Mouse (Mus musculus) liver, embryonic 12.5 days (tissue): Measurements from ENCODE around the gene Mroh3. TPM values are rescaled to one million over a fixed set of nuclear protein-coding genes. Genes with fewer than 3 reads are reported as not detected.

Experiments
- ATAC-seq: fragments of 200-750 bp; cut with Nextera tagmentation; 2 replicates; pipeline ENCODE4 v1.8.0; 2017; ENCODE audit warnings: moderate number of reproducible peaks, mild to moderate bottlenecking, moderate library complexity
- H3K27ac ChIP-seq: fragments of 300-500 bp; sonication (generic); 2 replicates; pipeline ENCODE4 v1.5.1; 2016; ENCODE audit warnings: mild to moderate bottlenecking
- H3K27me3 ChIP-seq: fragments of 300-500 bp; sonication (generic); replicated peaks from 2 replicates; pipeline ENCODE4 v1.6.1; 2016; ENCODE audit warnings: mild to moderate bottlenecking, moderate library complexity
- H3K36me3 ChIP-seq: fragments of 300-500 bp; sonication (generic); 2 replicates; pipeline ENCODE4 v1.6.1; 2016; ENCODE audit warnings: mild to moderate bottlenecking, moderate library complexity
- H3K4me1 ChIP-seq: fragments of 300-500 bp; sonication (generic); 2 replicates; pipeline ENCODE4 v1.6.1; 2016
- H3K4me2 ChIP-seq: fragments of 300-500 bp; sonication (generic); 2 replicates; pipeline ENCODE4 v1.6.1; 2016; ENCODE audit warnings: mild to moderate bottlenecking, moderate library complexity
- H3K4me3 ChIP-seq: fragments of 300-500 bp; sonication (generic); 2 replicates; pipeline ENCODE4 v1.5.1; 2016; ENCODE audit warnings: mild to moderate bottlenecking, moderate library complexity
- H3K9ac ChIP-seq: fragments of 300-500 bp; sonication (generic); 2 replicates; pipeline ENCODE4 v1.6.1; 2016; ENCODE audit warnings: mild to moderate bottlenecking, moderate library complexity
- H3K9me3 ChIP-seq: fragments of 300-500 bp; sonication (generic); replicated peaks from 2 replicates; pipeline ENCODE4 v1.6.1; 2016; ENCODE audit warnings: mild to moderate bottlenecking, moderate library complexity
- WGBS: fragments of 180-500 bp; shearing (Covaris S2); methylation state at CpG from one replicate; pipeline ENCODE4 v1.1.7; 2016; ENCODE audit not compliant: insufficient replicate concordance; 5-methylcytosine and 5-hydroxymethylcytosine counted together
- polyA plus RNA-seq: library from polyadenylated mRNA; unstranded; fragments of >200 nt; fragmentation: Nextera tagmentation; extraction: Ambion mirVana; gene quantifications from 2 replicates; pipeline ENCODE4 v1.2.1, GENCODE M21; 2016

Gene Mroh3
- polyA plus RNA-seq, 1 experiment from 2014 or later: not detected

GRCm38 (mm10) chr1:136241801-136242200 lies 29.2 kb upstream of the Mroh3 start:
- WGBS: 60% methylated on average over 7 of the region's 7 CpGs
- no peak overlapping the region for H3K4me2 ChIP-seq
- H3K27ac ChIP-seq: no peak overlapping the region
- H3K36me3 ChIP-seq: no peaks in the 10 kb centered on the region
- no peaks in the 10 kb centered on the region for H3K9me3 ChIP-seq
- H3K4me3 ChIP-seq: no peak overlapping the region
- H3K9ac ChIP-seq: no peak overlapping the region
- H3K4me1 ChIP-seq: no peaks in the 10 kb centered on the region
- no peak for ATAC-seq
- peaks cover 9% of the 10 kb centered on the region for H3K27me3 ChIP-seq

- ATAC-seq: no peak
- WGBS: 55% methylated on average over 4 of the region's 4 CpGs
These were observed 25.9 kb upstream of the Mroh3 start for GRCm38 (mm10) chr1:136238495-136238894.

GRCm38 (mm10) chr1:136234595-136235092 lies 22.0 kb upstream of the Mroh3 start:
- WGBS: 3% methylated on average over 9 of the region's 9 CpGs
- Histone ChIP-seq H3K36me3 (no peaks in the 10 kb centered on the region), H3K27ac (no peak overlapping the region), H3K4me1 (peaks cover 29% of the 10 kb centered on the region), H3K27me3 (peaks cover 81% of the 10 kb centered on the region), H3K4me3 (peak overlapping the region; percentile 54), H3K9me3 (no peaks in the 10 kb centered on the region), H3K4me2 (peak overlapping the region; percentile 70), H3K9ac (peak overlapping the region; percentile 23; the same call in 1 of the 2 replicates)
- 0 out of 2 replicates have a peak, but pooled peaks have one; percentile 19 for ATAC-seq

More at GRCm38 (mm10) chr1:136238495-136238894, 25.9 kb upstream of the Mroh3 start:
- Histone ChIP-seq H3K4me2 (no peak overlapping the region), H3K27me3 (peaks cover 42% of the 10 kb centered on the region), H3K4me3 (no peak overlapping the region), H3K27ac (no peak overlapping the region), H3K36me3 (no peaks in the 10 kb centered on the region), H3K4me1 (peaks cover 12% of the 10 kb centered on the region), H3K9me3 (no peaks in the 10 kb centered on the region), H3K9ac (no peak overlapping the region)

- Histone ChIP-seq H3K4me1 (peaks cover 35% of the 10 kb centered on the region), H3K27me3 (peaks cover 87% of the 10 kb centered on the region), H3K27ac (no peak within 1 kb of the TSS), H3K4me3 (peak within 1 kb of the TSS; percentile 54), H3K36me3 (no peaks in the 10 kb centered on the region), H3K9ac (peak within 1 kb of the TSS; percentile 23; the same call in 1 of the 2 replicates), H3K4me2 (peak within 1 kb of the TSS; percentile 70), H3K9me3 (no peaks in the 10 kb centered on the region)
- ATAC-seq: peak; percentile 53; the same call in 1 of the 2 replicates
- under 1% methylated on average over 51 of the region's 51 CpGs for WGBS
These were observed 21.4 kb upstream of the Mroh3 start, which contains the start of gene Inava for GRCm38 (mm10) chr1:136233892-136234594. TSS of gene Inava (minus strand) at chr1:136234264.

- peaks cover 44% of the 10 kb centered on the region for H3K4me1 ChIP-seq
- H3K9ac ChIP-seq: no peak overlapping the region
- WGBS: 5% methylated on average over 23 of the region's 23 CpGs
- H3K36me3 ChIP-seq: no peaks in the 10 kb centered on the region
- H3K27ac ChIP-seq: no peak overlapping the region
- no peaks in the 10 kb centered on the region for H3K9me3 ChIP-seq
- peak overlapping the region; percentile 54 for H3K4me3 ChIP-seq
- peaks cover 95% of the 10 kb centered on the region for H3K27me3 ChIP-seq
- H3K4me2 ChIP-seq: peak overlapping the region; percentile 70
- no peak for ATAC-seq
These were observed 20.6 kb upstream of the Mroh3 start for GRCm38 (mm10) chr1:136232986-136233790.

DNA sequence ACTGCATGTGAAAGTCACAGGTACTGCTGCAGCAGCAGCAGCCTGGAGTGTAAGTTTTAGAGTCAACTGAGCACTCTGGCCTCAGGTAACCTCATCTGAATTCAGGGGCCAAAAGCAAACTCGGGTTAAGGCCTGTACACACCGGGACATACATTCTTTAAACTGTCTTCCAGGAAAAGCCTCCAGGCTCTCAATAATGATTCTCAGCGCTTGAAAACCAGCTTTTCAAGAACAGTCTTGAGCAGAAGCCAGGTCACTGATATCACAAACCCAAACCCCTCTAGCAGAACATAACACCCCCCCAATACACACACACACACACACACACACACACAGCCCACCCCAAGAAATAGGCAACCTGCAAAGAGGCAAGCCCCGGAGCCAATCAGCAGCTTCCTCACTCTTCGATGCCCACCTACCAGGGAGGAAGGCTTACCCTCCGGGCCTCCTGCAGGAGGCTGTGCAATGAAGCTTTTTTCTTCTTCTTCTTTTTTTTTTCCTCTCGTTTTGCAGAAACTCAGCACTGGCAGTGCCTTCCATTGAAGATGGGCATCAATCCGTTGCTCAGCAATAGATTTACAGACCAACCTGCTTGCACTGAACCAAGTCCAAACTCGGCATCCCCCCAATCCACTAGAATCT lies 19.8 kb upstream of the Mroh3 start:
- no peak overlapping the region for H3K9ac ChIP-seq
- peaks cover 50% of the 10 kb centered on the region for H3K4me1 ChIP-seq
- H3K36me3 ChIP-seq: no peaks in the 10 kb centered on the region
- no peaks in the 10 kb centered on the region for H3K9me3 ChIP-seq
- no peak for ATAC-seq
- no peak overlapping the region for H3K27ac ChIP-seq
- WGBS: 6% methylated on average over 9 of the region's 9 CpGs
- H3K4me2 ChIP-seq: peak overlapping the region; percentile 70; the same call in 1 of the 2 replicates
- no peak overlapping the region for H3K4me3 ChIP-seq
- peaks cover 98% of the 10 kb centered on the region for H3K27me3 ChIP-seq

GRCm38 (mm10) chr1:136231596-136231995 lies 19.0 kb upstream of the Mroh3 start:
- H3K9ac ChIP-seq: no peak overlapping the region
- H3K27me3 ChIP-seq: peaks cover 96% of the 10 kb centered on the region
- H3K36me3 ChIP-seq: no peaks in the 10 kb centered on the region
- ATAC-seq: no peak
- H3K4me1 ChIP-seq: peaks cover 50% of the 10 kb centered on the region
- H3K4me3 ChIP-seq: no peak overlapping the region
- no peaks in the 10 kb centered on the region for H3K9me3 ChIP-seq
- no peak overlapping the region for H3K27ac ChIP-seq
- no peak overlapping the region for H3K4me2 ChIP-seq
- WGBS: 17% methylated on average over 6 of the region's 6 CpGs

DNA sequence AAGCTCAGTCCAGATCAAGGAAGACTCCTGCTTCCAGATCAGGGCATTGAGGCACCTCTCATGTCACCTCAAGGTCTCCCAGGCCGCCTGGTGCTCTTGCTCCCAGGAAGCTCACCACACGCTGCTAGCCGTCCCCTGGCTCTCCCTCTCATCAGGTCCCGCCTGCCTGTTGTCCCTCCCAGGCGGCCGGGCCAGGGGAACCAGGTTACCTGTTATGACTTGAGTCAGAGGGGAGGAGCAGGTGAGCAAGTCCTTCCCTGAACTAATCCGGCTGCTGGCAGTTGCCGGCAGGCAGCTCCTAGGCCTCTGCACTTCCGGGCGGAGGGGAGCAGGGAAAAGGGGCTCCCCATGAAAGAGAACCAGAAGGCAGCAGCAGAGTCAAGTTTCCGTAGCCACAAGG lies 17.6 kb upstream of the Mroh3 start:
- no peaks in the 10 kb centered on the region for H3K36me3 ChIP-seq
- ATAC-seq: no peak
- no peaks in the 10 kb centered on the region for H3K9me3 ChIP-seq
- H3K27me3 ChIP-seq: peaks cover 89% of the 10 kb centered on the region
- no peak overlapping the region for H3K27ac ChIP-seq
- H3K4me2 ChIP-seq: no peak overlapping the region
- no peak overlapping the region for H3K4me3 ChIP-seq
- peaks cover 50% of the 10 kb centered on the region for H3K4me1 ChIP-seq
- 37% methylated on average over 11 of the region's 11 CpGs for WGBS
- H3K9ac ChIP-seq: no peak overlapping the region

DNA sequence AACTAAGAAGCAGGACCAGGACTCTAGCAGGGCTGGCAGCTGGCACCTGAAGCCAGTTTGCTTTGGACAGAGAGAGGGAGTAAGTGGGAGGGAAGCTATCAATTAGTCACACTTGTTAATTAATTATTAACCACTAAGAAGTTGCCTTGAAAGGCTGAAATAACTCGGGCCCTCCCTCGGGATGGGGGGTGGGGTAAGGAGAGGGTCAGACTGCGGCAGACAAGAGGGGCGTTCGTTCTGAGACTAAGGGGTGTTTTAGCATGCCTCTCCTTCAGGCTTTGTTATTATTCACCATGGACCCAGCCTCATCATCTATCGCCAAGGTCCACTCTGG lies 16.4 kb upstream of the Mroh3 start:
- Histone ChIP-seq H3K4me1 (peaks cover 43% of the 10 kb centered on the region), H3K27ac (no peak overlapping the region), H3K27me3 (peaks cover 86% of the 10 kb centered on the region), H3K9me3 (no peaks in the 10 kb centered on the region), H3K4me2 (peak overlapping the region; percentile 40), H3K4me3 (no peak overlapping the region), H3K9ac (no peak overlapping the region), H3K36me3 (no peaks in the 10 kb centered on the region)
- 43% methylated on average over 6 of the region's 6 CpGs for WGBS
- ATAC-seq: no peak

DNA sequence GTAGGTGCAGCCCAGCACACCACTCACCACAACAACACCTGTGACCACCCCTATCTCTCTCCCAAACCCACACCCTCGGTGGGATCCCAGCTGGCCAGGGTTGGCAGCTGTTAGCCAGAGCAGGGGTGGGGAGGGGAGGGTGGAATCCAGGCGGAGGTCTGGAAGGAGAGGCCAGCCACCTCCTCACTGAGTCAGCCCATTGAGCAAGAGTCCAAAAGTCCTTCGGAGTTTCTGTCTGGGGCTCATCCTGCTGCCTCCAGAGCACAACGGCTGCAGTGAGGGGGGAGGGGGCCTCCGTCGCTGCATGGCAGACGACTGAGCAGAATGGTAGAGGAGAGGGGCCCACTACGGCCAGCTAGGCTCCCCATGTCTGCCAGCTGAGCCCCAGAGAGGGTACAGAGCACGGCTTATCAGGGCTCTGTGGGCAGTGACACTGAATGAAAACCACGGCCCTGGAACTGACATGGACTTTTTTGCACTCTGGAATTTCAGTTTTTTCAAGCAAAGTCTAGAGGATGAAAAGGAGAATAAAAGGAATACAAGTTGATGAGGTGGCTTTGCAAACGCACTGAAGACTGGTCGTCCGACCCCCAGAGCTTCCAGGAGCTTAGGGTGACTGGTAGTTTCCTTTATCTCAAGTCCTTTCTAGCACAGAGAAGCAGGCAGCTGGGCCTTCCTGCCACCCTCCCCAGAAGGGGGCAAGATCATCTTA lies 15.9 kb upstream of the Mroh3 start:
- Histone ChIP-seq H3K27me3 (peaks cover 81% of the 10 kb centered on the region), H3K9me3 (no peaks in the 10 kb centered on the region), H3K4me1 (peaks cover 38% of the 10 kb centered on the region), H3K4me2 (peak overlapping the region; percentile 40), H3K4me3 (no peak overlapping the region), H3K36me3 (no peaks in the 10 kb centered on the region), H3K27ac (0 out of 2 replicates have a peak overlapping the region, but pooled peaks have one; percentile 16), H3K9ac (no peak overlapping the region)
- peak; percentile 52 for ATAC-seq
- 16% methylated on average over 13 of the region's 13 CpGs for WGBS

GRCm38 (mm10) chr1:136227870-136228269 lies 15.2 kb upstream of the Mroh3 start:
- Histone ChIP-seq H3K4me1 (peaks cover 33% of the 10 kb centered on the region), H3K27me3 (peaks cover 78% of the 10 kb centered on the region), H3K36me3 (no peaks in the 10 kb centered on the region), H3K27ac (no peak overlapping the region), H3K9ac (no peak overlapping the region), H3K4me2 (no peak overlapping the region), H3K9me3 (no peaks in the 10 kb centered on the region), H3K4me3 (no peak overlapping the region)
- WGBS: 65% methylated on average over 4 of the region's 4 CpGs
- no peak for ATAC-seq
